In genomic region chr9:32543040-32543581, GRCm38 (mm10) we compare ENCODE assay signal across 8 mouse cellular contexts. TPM values are rescaled to one million over a fixed set of nuclear protein-coding genes. Genes with fewer than 3 reads are reported as not detected.
DNase-seq lines count a peak whose midpoint lies in the region; ATAC-seq and TF ChIP-seq lines count a peak whose summit lies in the region.

No protein-coding gene starts in this region.

- H3K9me3 ChIP-seq in hindbrain, embryonic 14.5 days (ENCODE audit: control insufficient read depth, low read length): no peaks in the 10 kb centered on the region
- no peaks in the 10 kb centered on the region for H3K9me3 ChIP-seq in liver, postnatal 0 days (ENCODE audit: low read length)

- TF ChIP-seq EP300 in liver, postnatal 0 days (IDR thresholded peaks at IDR 0.05; ENCODE audit: low read depth): no peak

- H3K27ac ChIP-seq in hindbrain, embryonic 14.5 days: no peak overlapping the region
- peak overlapping the region; percentile 64; the same call in 1 of the 2 replicates for H3K27ac ChIP-seq in liver, postnatal 0 days (ENCODE audit: low read depth)

- ATAC-seq in hindbrain, embryonic 14.5 days (ENCODE audit: low FRiP score): no peak
- no peak for ATAC-seq in liver, postnatal 0 days
- no peak for ATAC-seq in megakaryocyte progenitor cell, adult 5-6 weeks (replicated peaks; ENCODE audit: poor library complexity)

- peaks cover 46% of the 10 kb centered on the region for H3K4me1 ChIP-seq in hindbrain, embryonic 14.5 days (replicated peaks; ENCODE audit: control insufficient read depth, insufficient read depth, low read length)
- H3K4me1 ChIP-seq in liver, postnatal 0 days (ENCODE audit: insufficient read depth): peaks cover 15% of the 10 kb centered on the region

- H3K27me3 ChIP-seq in hindbrain, embryonic 14.5 days (ENCODE audit: control insufficient read depth, insufficient read depth, low read length): peaks cover 88% of the 10 kb centered on the region
- peaks cover 64% of the 10 kb centered on the region for H3K27me3 ChIP-seq in liver, postnatal 0 days (ENCODE audit: insufficient read depth, low read length)

- WGBS in hindbrain, embryonic 14.5 days: 0% methylated on average over 18 of the region's 18 CpGs
- under 1% methylated on average over 18 of the region's 18 CpGs for WGBS in liver, postnatal 0 days (ENCODE audit: insufficient replicate concordance)

- H3K4me2 ChIP-seq in hindbrain, embryonic 14.5 days (replicated peaks): peak overlapping the region; percentile 94
- H3K4me2 ChIP-seq in liver, postnatal 0 days (ENCODE audit: low read depth, low read length): peak overlapping the region; percentile 66

- H3K4me3 ChIP-seq in hindbrain, embryonic 14.5 days (replicated peaks; ENCODE audit: low read length): peak overlapping the region; percentile 48
- peak overlapping the region; percentile 84 for H3K4me3 ChIP-seq in liver, postnatal 0 days (ENCODE audit: low read depth, low read length)

- no peaks in the 10 kb centered on the region for H3K36me3 ChIP-seq in hindbrain, embryonic 14.5 days (replicated peaks; ENCODE audit: control insufficient read depth, insufficient read depth)
- no peaks in the 10 kb centered on the region for H3K36me3 ChIP-seq in liver, postnatal 0 days (replicated peaks; ENCODE audit: insufficient read depth, low read length)

- DNase-seq in adrenal gland, adult 2 months: peak; percentile 28
- DNase-seq in adrenal gland, adult 8-10 months: no peak
- DNase-seq in embryo, embryonic 10.5 days (ENCODE audit: low spot score): peak; percentile 85
- no peak for DNase-seq in hindbrain, embryonic 14.5 days (ENCODE audit: low spot score)
- peak; percentile 46 for DNase-seq in liver, postnatal 0 days
- no peak for DNase-seq in spleen, postnatal 10 days (ENCODE audit: low spot score in 2 of 2)
- no peak for DNase-seq in cerebellum, postnatal 25 days

- no peak for TF ChIP-seq CTCF in liver, postnatal 0 days (IDR thresholded peaks at IDR 0.05; ENCODE audit: low read depth)

- H3K9ac ChIP-seq in hindbrain, embryonic 14.5 days: no peak overlapping the region
- H3K9ac ChIP-seq in liver, postnatal 0 days (replicated peaks): peak overlapping the region; percentile 41; the same call in 1 of the 2 replicates

RNA-seq across cellular contexts. Expression of gene Fli1, which starts 0.5 kb away (rescaled TPM):
- total RNA-seq in adrenal gland, adult 2 months (2021): 10 to 100 TPM; 10.5 to 20.0 TPM
- polyA plus RNA-seq in adrenal gland, adult 2 months (2012; rRNA removed): 3.0 and 4.0 TPM in 2 replicates
- 10 to 100 TPM; 12.0 to 20.5 (median 15.5) TPM for total RNA-seq in adrenal gland, adult 8-10 months (2022)
- polyA plus RNA-seq in hindbrain, embryonic 14.5 days (2014; fragmentation: Nextera tagmentation; extraction: Ambion mirVana): 7.9 and 9.1 TPM in 2 replicates
- 9.4 and 11.5 TPM in 2 replicates for polyA plus RNA-seq in liver, postnatal 0 days (2015; fragmentation: Nextera tagmentation; extraction: Ambion mirVana)
- 80.2 and 93.2 TPM in 2 replicates for total RNA-seq in megakaryocyte progenitor cell, adult 5-6 weeks (2015)
- 104 and 107 TPM in 2 replicates for total RNA-seq in megakaryocyte progenitor cell, adult 5-6 weeks (2017)

Comparison
In these comparisons a context has a peak if more than half of its experiments do, and no peak if none do; other contexts are left out.
1. DNase-seq: peak in adrenal gland, adult 2 months (single experiment), embryo, embryonic 10.5 days (single experiment) and liver, postnatal 0 days (single experiment); none in adrenal gland, adult 8-10 months (single experiment), hindbrain, embryonic 14.5 days (single experiment), spleen, postnatal 10 days (0 of 2) and cerebellum, postnatal 25 days (0 of 2).